Mouse (Mus musculus): Measurements from ENCODE around the gene Atf7ip2. TPM values are rescaled to one million over a fixed set of nuclear protein-coding genes. Genes with fewer than 3 reads are reported as not detected.
"Not testable (repeated sequence)": the region's sequence is repeated elsewhere in the genome, so short reads cannot be mapped to it uniquely, and the experiment has no call there.

The Atf7ip2 gene
- 0.83 and 0.93 TPM in 2 replicates for polyA plus RNA-seq (2015; fragmentation: Nextera tagmentation; extraction: Ambion mirVana)

GRCm38 (mm10) chr16:10192679-10193506, at the start of gene Atf7ip2:
Atf7ip2 (plus strand) TSS chr16:10192712.
- H3K4me3 ChIP-seq (replicated peaks), result peak within 1 kb of the TSS; percentile 59
- H3K4me1 ChIP-seq (replicated peaks), result no peaks in the 10 kb centered on the region
- H3K4me2 ChIP-seq (replicated peaks), result peak within 1 kb of the TSS; percentile 98
- no peaks in the 10 kb centered on the region for H3K9me3 ChIP-seq
- no peak within 1 kb of the TSS for H3K27ac ChIP-seq
- H3K36me3 ChIP-seq, result no peaks in the 10 kb centered on the region
- WGBS, result under 1% methylated on average over 63 of the region's 63 CpGs
- peak within 1 kb of the TSS; percentile 56 for H3K9ac ChIP-seq
- ATAC-seq, result peak; percentile 100
- no peaks in the 10 kb centered on the region for H3K27me3 ChIP-seq (replicated peaks)

DNA sequence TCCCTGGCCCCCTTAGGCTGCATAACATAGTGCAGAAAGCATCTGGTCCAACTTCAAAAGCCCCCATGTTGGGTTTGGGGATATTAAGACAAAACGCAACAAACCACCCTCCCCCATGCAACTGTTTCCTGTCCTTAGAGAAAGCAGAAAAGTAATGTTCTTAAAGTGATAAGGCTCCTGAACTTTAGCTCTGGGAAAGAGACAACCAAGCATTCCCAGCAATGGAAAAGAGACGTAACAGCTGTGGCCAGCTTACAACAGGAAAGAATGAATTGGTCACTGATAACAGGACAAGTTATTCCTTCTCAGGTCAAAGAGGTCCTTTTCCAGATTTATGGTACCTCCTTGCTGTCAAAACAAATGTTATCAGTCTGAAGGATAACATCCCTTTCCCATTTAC, 49.3 kb upstream of the Atf7ip2 start:
- no peak overlapping the region for H3K27ac ChIP-seq
- H3K4me2 ChIP-seq (replicated peaks), result no peak overlapping the region
- no peak for ATAC-seq
- H3K9me3 ChIP-seq, result no peaks in the 10 kb centered on the region
- H3K9ac ChIP-seq, result no peak overlapping the region
- H3K27me3 ChIP-seq (replicated peaks), result no peaks in the 10 kb centered on the region
- H3K4me3 ChIP-seq (replicated peaks), result no peak overlapping the region
- no peaks in the 10 kb centered on the region for H3K36me3 ChIP-seq
- no peaks in the 10 kb centered on the region for H3K4me1 ChIP-seq (replicated peaks)
- 39% methylated on average over 2 of the region's 2 CpGs for WGBS

GRCm38 (mm10) chr16:10147401-10147800, 45.1 kb upstream of the Atf7ip2 start:
- Histone ChIP-seq H3K27me3 (replicated peaks) (no peaks in the 10 kb centered on the region), H3K27ac (no peak overlapping the region), H3K9ac (no peak overlapping the region), H3K36me3 (no peaks in the 10 kb centered on the region), H3K4me1 (replicated peaks) (no peaks in the 10 kb centered on the region), H3K4me3 (replicated peaks) (no peak overlapping the region), H3K4me2 (replicated peaks) (no peak overlapping the region), H3K9me3 (no peaks in the 10 kb centered on the region)
- 95% methylated on average over 5 of the region's 5 CpGs for WGBS
- ATAC-seq, result no peak

GRCm38 (mm10) chr16:10169123-10169905, 23.2 kb upstream of the Atf7ip2 start:
- H3K4me3 ChIP-seq (replicated peaks), result no peak overlapping the region
- H3K27ac ChIP-seq, result no peak overlapping the region
- no peak overlapping the region for H3K4me2 ChIP-seq (replicated peaks)
- no peaks in the 10 kb centered on the region for H3K27me3 ChIP-seq (replicated peaks)
- H3K36me3 ChIP-seq, result no peaks in the 10 kb centered on the region
- H3K9me3 ChIP-seq, result no peaks in the 10 kb centered on the region
- no peak for ATAC-seq
- no peak overlapping the region for H3K9ac ChIP-seq
- WGBS, result 86% methylated on average over 8 of the region's 8 CpGs
- no peaks in the 10 kb centered on the region for H3K4me1 ChIP-seq (replicated peaks)

GRCm38 (mm10) chr16:10170005-10170404, 22.5 kb upstream of the Atf7ip2 start, which contains the start of gene Rpl39l:
Rpl39l (plus strand) TSS chr16:10170226.
- ATAC-seq, result no peak
- WGBS, result 88% methylated on average over 22 of the region's 22 CpGs

GRCm38 (mm10) chr16:10171276-10171675, 21.2 kb upstream of the Atf7ip2 start:
- no peak for ATAC-seq
- Histone ChIP-seq H3K27ac (no peak overlapping the region), H3K4me3 (replicated peaks) (no peak overlapping the region), H3K4me1 (replicated peaks) (no peaks in the 10 kb centered on the region), H3K9ac (no peak overlapping the region), H3K27me3 (replicated peaks) (no peaks in the 10 kb centered on the region), H3K36me3 (no peaks in the 10 kb centered on the region), H3K9me3 (no peaks in the 10 kb centered on the region), H3K4me2 (replicated peaks) (no peak overlapping the region)
- 85% methylated on average over 4 of the region's 4 CpGs for WGBS

More at GRCm38 (mm10) chr16:10170005-10170404, 22.5 kb upstream of the Atf7ip2 start, which contains the start of gene Rpl39l:
- Histone ChIP-seq H3K4me3 (replicated peaks) (no peak within 1 kb of the TSS), H3K9ac (no peak within 1 kb of the TSS), H3K4me2 (replicated peaks) (no peak within 1 kb of the TSS), H3K9me3 (no peaks in the 10 kb centered on the region), H3K27ac (no peak within 1 kb of the TSS), H3K4me1 (replicated peaks) (no peaks in the 10 kb centered on the region), H3K36me3 (no peaks in the 10 kb centered on the region), H3K27me3 (replicated peaks) (no peaks in the 10 kb centered on the region)

DNA sequence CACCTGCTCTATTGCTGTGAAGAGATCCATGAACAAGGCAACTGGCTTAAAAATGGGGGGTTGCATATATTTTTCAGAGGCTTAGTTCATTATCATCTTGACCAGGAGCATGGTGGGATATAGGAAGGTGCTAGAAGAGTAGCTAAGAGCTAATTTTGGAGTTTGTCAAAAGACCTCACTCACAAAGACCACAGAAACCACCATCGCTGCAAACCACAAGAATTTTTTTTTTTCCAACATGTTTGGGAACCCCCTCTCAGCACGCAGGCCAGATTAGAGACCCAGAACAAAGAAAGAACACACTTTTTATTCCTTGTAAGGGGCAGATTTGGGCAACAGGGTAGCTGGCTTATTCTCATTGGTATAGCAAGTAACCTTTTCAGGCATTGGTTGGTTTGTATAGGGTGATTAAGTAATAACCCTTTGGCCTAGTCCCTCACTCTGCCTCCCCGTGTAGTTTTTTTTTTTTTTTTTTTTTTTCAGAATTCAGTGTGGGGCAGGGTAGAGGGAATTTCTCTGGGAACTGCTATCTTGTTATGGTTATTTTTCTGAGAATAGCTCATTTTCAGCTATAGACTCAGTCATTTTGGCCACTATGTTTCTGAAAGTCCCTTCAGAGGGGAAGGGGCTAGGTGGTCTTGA, 20.2 kb upstream of the Atf7ip2 start:
- no peak for ATAC-seq
- H3K9me3 ChIP-seq, result no peaks in the 10 kb centered on the region
- H3K9ac ChIP-seq, result no peak overlapping the region
- no peaks in the 10 kb centered on the region for H3K27me3 ChIP-seq (replicated peaks)
- no peaks in the 10 kb centered on the region for H3K36me3 ChIP-seq
- H3K4me2 ChIP-seq (replicated peaks), result no peak overlapping the region
- no peaks in the 10 kb centered on the region for H3K4me1 ChIP-seq (replicated peaks)
- 87% methylated on average over 3 of the region's 3 CpGs for WGBS
- H3K27ac ChIP-seq, result no peak overlapping the region
- H3K4me3 ChIP-seq (replicated peaks), result no peak overlapping the region

GRCm38 (mm10) chr16:10187461-10187860, 5.1 kb upstream of the Atf7ip2 start:
- 96% methylated on average over 10 of the region's 10 CpGs for WGBS
- H3K4me3 ChIP-seq (replicated peaks); H3K9ac ChIP-seq; H3K9me3 ChIP-seq; ATAC-seq; H3K36me3 ChIP-seq; H3K27me3 ChIP-seq (replicated peaks); H3K4me1 ChIP-seq (replicated peaks); H3K4me2 ChIP-seq (replicated peaks); H3K27ac ChIP-seq: not testable (repeated sequence)

- no peak overlapping the region for H3K4me3 ChIP-seq (replicated peaks)
These were observed 16.3 kb downstream of the Atf7ip2 start for GRCm38 (mm10) chr16:10208777-10209176.

DNA sequence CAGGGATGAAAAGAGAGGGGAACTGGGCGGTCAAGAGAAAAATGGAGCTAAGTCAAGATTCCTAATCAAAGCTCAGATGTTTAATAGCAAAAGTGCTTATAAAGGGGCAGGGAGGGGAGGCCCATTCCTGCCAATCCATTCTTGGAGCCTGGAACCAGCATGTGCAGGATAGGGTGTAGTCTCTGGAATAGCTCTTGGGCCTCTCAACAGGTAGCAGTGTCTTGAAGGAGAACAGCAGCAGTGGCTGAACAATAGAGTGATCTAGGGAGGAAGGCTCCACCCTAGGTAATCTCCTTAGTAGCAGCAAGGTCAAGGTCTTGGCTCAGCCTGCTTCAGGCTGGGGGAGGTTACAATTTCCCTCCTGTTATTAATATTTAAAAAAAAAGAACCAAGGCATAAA, 23.9 kb downstream of the Atf7ip2 start:
- not testable (repeated sequence) for H3K4me1 ChIP-seq (replicated peaks); H3K9ac ChIP-seq; H3K27me3 ChIP-seq (replicated peaks); H3K9me3 ChIP-seq; H3K4me2 ChIP-seq (replicated peaks); H3K4me3 ChIP-seq (replicated peaks); ATAC-seq; H3K36me3 ChIP-seq; H3K27ac ChIP-seq
- WGBS, result 93% methylated on average over 1 of the region's 1 CpGs

More at GRCm38 (mm10) chr16:10208777-10209176, 16.3 kb downstream of the Atf7ip2 start:
- 77% methylated on average over 1 of the region's 1 CpGs for WGBS
- ATAC-seq, result no peak
- Histone ChIP-seq H3K4me2 (replicated peaks) (no peak overlapping the region), H3K9me3 (no peaks in the 10 kb centered on the region), H3K27ac (no peak overlapping the region), H3K9ac (no peak overlapping the region), H3K36me3 (no peaks in the 10 kb centered on the region), H3K4me1 (replicated peaks) (no peaks in the 10 kb centered on the region), H3K27me3 (replicated peaks) (no peaks in the 10 kb centered on the region)

DNA sequence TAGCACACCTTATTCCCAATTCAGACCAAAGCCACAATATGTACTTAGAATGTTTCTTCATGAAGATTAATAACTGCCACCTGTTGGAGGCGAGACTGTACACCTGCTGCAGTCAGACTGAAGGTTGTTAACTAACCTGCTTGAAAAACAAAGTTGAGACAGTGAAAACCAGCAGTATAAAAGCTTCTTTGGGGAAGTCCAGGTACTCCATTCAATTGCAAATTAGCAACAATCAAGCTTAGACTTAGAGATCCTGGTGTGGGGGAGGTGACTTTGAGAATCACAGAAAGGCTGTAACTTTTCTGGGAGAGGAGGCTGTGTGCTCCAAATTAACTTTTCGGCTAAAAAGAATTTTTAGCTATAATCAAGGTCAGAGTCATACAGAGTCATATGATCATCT, 24.5 kb downstream of the Atf7ip2 start:
- H3K9me3 ChIP-seq; H3K4me3 ChIP-seq (replicated peaks); H3K36me3 ChIP-seq; H3K9ac ChIP-seq; H3K4me2 ChIP-seq (replicated peaks); H3K27ac ChIP-seq; ATAC-seq; H3K27me3 ChIP-seq (replicated peaks); H3K4me1 ChIP-seq (replicated peaks): not testable (repeated sequence)
- 86% methylated on average over 2 of the region's 2 CpGs for WGBS

DNA sequence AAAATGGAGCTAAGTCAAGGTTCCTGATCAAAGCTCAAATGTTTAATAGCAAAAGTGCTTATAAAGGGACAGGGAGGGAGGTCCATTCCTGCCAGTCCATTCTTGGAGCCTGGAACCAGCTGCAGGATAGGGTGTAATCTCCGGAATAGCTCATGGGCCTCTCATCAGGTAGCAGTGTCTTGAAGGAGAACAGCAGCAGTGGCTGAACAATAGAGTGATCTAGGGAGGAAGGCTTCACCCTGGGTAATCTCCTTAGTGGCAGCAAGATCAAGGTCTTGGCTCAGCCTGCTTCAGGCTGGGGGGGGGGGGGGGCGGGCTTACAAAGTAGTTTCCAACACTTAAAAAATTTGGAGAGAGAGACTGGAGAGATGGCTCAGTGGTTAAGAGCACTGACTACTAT, 34.8 kb downstream of the Atf7ip2 start:
- Histone ChIP-seq H3K4me2 (replicated peaks) (no peak overlapping the region), H3K36me3 (no peaks in the 10 kb centered on the region), H3K9ac (no peak overlapping the region), H3K27ac (no peak overlapping the region), H3K4me3 (replicated peaks) (no peak overlapping the region), H3K4me1 (replicated peaks) (no peaks in the 10 kb centered on the region), H3K9me3 (no peaks in the 10 kb centered on the region), H3K27me3 (replicated peaks) (no peaks in the 10 kb centered on the region)
- ATAC-seq, result no peak
- WGBS, result 52% methylated on average over 2 of the region's 2 CpGs

Data from intestine, embryonic 15.5 days (tissue).